16 mouse cellular contexts compared by ENCODE assay signal in genomic region chr2:156166557-156166956, GRCm38 (mm10).
"Had no signal": no experiment of that assay in that cellular context is flagged by ENCODE, and none has a peak within 500 bp of the region (broad histone marks: within the 10 kb centered on the region; RNA-seq: fewer than 3 reads in every experiment).

No protein-coding gene starts in this region.

- H3K9ac ChIP-seq: neural tube, embryonic 13.5 days; neural tube, embryonic 15.5 days; stomach, embryonic 15.5 days had no signal

- H3K4me2 ChIP-seq: neural tube, embryonic 13.5 days; neural tube, embryonic 15.5 days; stomach, embryonic 15.5 days had no signal

- H3K4me3 ChIP-seq: neural tube, embryonic 13.5 days; neural tube, embryonic 15.5 days; stomach, embryonic 15.5 days had no signal

- DNase-seq: retina, postnatal 1 day; right cerebral cortex, adult 18-20 months; right cerebral cortex, postnatal 14 days; right cerebral cortex, postnatal 25 days; right cerebral cortex, postnatal 4 days; spleen, adult 18-20 months; thymus, adult 18-20 months; thymus, adult 2 months; thymus, postnatal 14 days; thymus, postnatal 25 days; thymus, postnatal 36 days; thymus, postnatal 4 days had no signal

- H3K9me3 ChIP-seq: neural tube, embryonic 13.5 days; neural tube, embryonic 15.5 days; stomach, embryonic 15.5 days had no signal

- H3K27me3 ChIP-seq: neural tube, embryonic 13.5 days; neural tube, embryonic 15.5 days; stomach, embryonic 15.5 days had no signal

- H3K4me1 ChIP-seq: neural tube, embryonic 13.5 days; neural tube, embryonic 15.5 days; stomach, embryonic 15.5 days had no signal

- H3K27ac ChIP-seq: neural tube, embryonic 13.5 days; neural tube, embryonic 15.5 days; stomach, embryonic 15.5 days; stomach, postnatal 0 days had no signal
